Mouse (Mus musculus): ENCODE data around the gene Spag4. TPM values are rescaled to one million over a fixed set of nuclear protein-coding genes. Genes with fewer than 3 reads are reported as not detected.

Spag4 gene
- polyA plus RNA-seq, 1 experiment from 2014 or later, result 3.9 TPM

DNA sequence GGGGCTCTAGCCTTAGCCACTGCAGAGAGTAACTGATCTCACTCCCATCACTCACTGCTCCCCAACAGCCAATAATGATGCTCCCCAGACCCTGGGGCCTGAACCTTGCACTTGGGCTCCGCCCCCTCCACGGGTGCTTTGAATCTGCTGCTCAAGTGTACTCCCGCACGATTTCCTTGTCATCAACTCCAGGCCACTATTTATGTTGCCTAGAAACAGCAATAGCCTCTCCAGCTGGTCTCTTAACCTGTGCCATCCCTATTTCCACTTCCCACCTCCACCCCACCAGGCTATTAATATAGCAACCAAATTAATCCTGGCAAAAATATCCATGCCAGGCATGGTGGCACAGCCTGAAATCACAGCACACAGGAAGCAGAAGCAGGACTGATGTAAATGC, 14.7 kb downstream of the Spag4 start:
- Histone ChIP-seq H3K36me3 (ENCODE audit: control insufficient read depth, insufficient read depth, low read length) (peaks cover 17% of the 10 kb centered on the region), H3K9ac (ENCODE audit: low read length) (no peak overlapping the region), H3K9me3 (ENCODE audit: control insufficient read depth, low read length) (no peaks in the 10 kb centered on the region), H3K27me3 (ENCODE audit: control insufficient read depth, insufficient read depth, low read length) (no peaks in the 10 kb centered on the region), H3K4me1 (ENCODE audit: control insufficient read depth, insufficient read depth, low read length) (no peaks in the 10 kb centered on the region; the same call in 1 of the 2 replicates), H3K4me2 (ENCODE audit: low read depth, severe bottlenecking) (no peak overlapping the region), H3K4me3 (ENCODE audit: low read depth, low read length) (no peak overlapping the region), H3K27ac (replicated peaks; ENCODE audit: low read depth, low read length) (no peak overlapping the region)
- ATAC-seq (ENCODE audit: insufficient number of reproducible peaks, low FRiP score, low TSS enrichment, low read depth) (no peak), DNase-seq (ENCODE audit: low spot score) (no peak)
- WGBS, result 55% methylated on average over 4 of the region's 4 CpGs

DNA sequence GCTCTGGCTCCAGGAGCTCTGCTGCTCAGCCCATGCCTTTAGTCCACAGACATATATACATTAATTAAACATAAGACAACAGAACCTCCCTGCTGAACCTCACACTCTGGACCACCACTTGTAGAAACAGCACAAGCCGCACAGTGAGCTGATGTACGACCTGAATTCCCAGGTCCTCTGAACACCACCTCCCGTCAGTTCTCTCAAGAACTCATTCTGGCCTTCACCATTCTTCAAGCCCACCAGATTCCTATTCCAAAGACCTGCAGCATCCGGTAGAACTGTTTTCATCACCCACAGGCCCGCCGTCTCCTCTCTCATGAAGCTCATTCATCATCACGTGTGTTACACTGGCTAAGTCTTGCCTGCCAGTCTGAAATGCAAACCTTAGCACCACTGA, 15.4 kb downstream of the Spag4 start:
- DNase-seq (ENCODE audit: low spot score) (no peak), ATAC-seq (ENCODE audit: insufficient number of reproducible peaks, low FRiP score, low TSS enrichment, low read depth) (no peak)
- Histone ChIP-seq H3K4me2 (ENCODE audit: low read depth, severe bottlenecking) (no peak overlapping the region), H3K27me3 (ENCODE audit: control insufficient read depth, insufficient read depth, low read length) (no peaks in the 10 kb centered on the region), H3K9ac (ENCODE audit: low read length) (no peak overlapping the region), H3K36me3 (ENCODE audit: control insufficient read depth, insufficient read depth, low read length) (peaks cover 15% of the 10 kb centered on the region), H3K4me1 (ENCODE audit: control insufficient read depth, insufficient read depth, low read length) (no peaks in the 10 kb centered on the region; the same call in 1 of the 2 replicates), H3K27ac (replicated peaks; ENCODE audit: low read depth, low read length) (no peak overlapping the region), H3K4me3 (ENCODE audit: low read depth, low read length) (no peak overlapping the region), H3K9me3 (ENCODE audit: control insufficient read depth, low read length) (no peaks in the 10 kb centered on the region)
- WGBS, result 90% methylated on average over 7 of the region's 7 CpGs

- H3K36me3 ChIP-seq (ENCODE audit: control insufficient read depth, insufficient read depth, low read length), result no peaks in the 10 kb centered on the region; the same call in 1 of the 2 replicates
- WGBS, result 94% methylated on average over 3 of the region's 3 CpGs
- no peak for ATAC-seq (ENCODE audit: insufficient number of reproducible peaks, low FRiP score, low TSS enrichment, low read depth)
- H3K4me3 ChIP-seq (ENCODE audit: low read depth, low read length), result no peak overlapping the region
- no peaks in the 10 kb centered on the region for H3K27me3 ChIP-seq (ENCODE audit: control insufficient read depth, insufficient read depth, low read length)
- H3K9ac ChIP-seq (ENCODE audit: low read length), result no peak overlapping the region
- H3K27ac ChIP-seq (replicated peaks; ENCODE audit: low read depth, low read length), result no peak overlapping the region
- no peak overlapping the region for H3K4me2 ChIP-seq (ENCODE audit: low read depth, severe bottlenecking)
- H3K4me1 ChIP-seq (ENCODE audit: control insufficient read depth, insufficient read depth, low read length), result no peaks in the 10 kb centered on the region; the same call in 1 of the 2 replicates
- no peak for DNase-seq (ENCODE audit: low spot score)
- H3K9me3 ChIP-seq (ENCODE audit: control insufficient read depth, low read length), result no peaks in the 10 kb centered on the region
These were observed 19.6 kb downstream of the Spag4 start for GRCm38 (mm10) chr2:156084541-156084940.

DNA sequence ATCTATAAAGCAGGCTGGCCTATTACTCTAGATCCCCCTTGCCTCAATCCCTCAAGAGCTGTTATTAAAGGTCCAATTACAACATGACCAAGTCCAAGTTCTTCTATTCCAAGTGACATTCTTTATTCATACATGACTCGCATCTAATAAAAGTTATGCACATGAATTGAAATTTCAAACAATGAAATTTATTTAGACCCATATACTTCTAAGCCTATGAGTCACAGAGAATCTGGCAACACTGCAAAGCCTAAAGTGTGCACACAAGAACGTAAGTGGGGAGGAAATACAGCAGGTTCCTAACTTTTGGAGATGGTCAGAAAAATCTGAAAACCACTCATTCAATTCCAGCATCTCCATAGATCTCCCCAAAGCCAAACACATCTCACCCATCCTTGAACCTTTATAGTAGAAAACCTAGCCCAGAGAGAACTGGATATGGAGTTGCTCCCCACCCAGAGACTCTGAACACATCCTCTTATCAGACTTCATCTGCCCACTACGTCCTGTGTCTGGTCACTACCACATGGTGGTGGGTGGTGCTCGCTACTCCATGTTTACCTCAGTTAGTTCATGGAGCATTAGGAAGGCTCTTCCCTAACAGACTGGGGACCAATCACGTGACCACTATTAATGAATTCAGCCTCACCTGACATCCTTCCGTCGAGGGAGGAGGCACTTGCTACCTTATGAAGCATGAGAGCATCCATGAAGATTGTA, 22.6 kb downstream of the Spag4 start:
- ATAC-seq (ENCODE audit: insufficient number of reproducible peaks, low FRiP score, low TSS enrichment, low read depth), result no peak
- H3K27me3 ChIP-seq (ENCODE audit: control insufficient read depth, insufficient read depth, low read length), result no peaks in the 10 kb centered on the region
- DNase-seq (ENCODE audit: low spot score), result no peak
- H3K9ac ChIP-seq (ENCODE audit: low read length), result no peak overlapping the region
- H3K4me2 ChIP-seq (ENCODE audit: low read depth, severe bottlenecking), result no peak overlapping the region
- H3K9me3 ChIP-seq (ENCODE audit: control insufficient read depth, low read length), result no peaks in the 10 kb centered on the region
- 90% methylated on average over 7 of the region's 7 CpGs for WGBS
- H3K4me3 ChIP-seq (ENCODE audit: low read depth, low read length), result no peak overlapping the region
- H3K36me3 ChIP-seq (ENCODE audit: control insufficient read depth, insufficient read depth, low read length), result no peaks in the 10 kb centered on the region
- no peak overlapping the region for H3K27ac ChIP-seq (replicated peaks; ENCODE audit: low read depth, low read length)
- no peaks in the 10 kb centered on the region for H3K4me1 ChIP-seq (ENCODE audit: control insufficient read depth, insufficient read depth, low read length)

DNA sequence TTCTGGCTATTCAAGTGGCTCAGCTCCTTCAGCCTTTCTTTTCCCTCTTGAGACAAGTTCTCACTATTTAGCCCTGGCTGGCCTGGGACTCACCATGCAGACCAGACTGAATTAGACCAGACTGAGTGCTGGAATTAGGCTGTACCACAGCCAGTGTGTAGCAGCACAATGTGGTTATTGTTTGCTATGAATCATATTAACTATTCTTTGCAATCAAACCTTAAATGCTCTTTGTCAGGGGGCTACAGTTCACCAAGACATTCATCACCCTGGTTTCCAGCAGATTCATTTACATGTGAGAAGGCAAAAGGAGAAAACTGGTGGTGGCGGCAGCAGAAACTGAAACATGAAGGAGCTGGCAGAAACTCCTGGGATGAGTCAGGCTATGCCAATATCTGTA, 24.8 kb downstream of the Spag4 start:
- no peak for DNase-seq (ENCODE audit: low spot score)
- Histone ChIP-seq H3K9me3 (ENCODE audit: control insufficient read depth, low read length) (no peaks in the 10 kb centered on the region), H3K4me2 (ENCODE audit: low read depth, severe bottlenecking) (no peak overlapping the region), H3K36me3 (ENCODE audit: control insufficient read depth, insufficient read depth, low read length) (no peaks in the 10 kb centered on the region; the same call in 1 of the 2 replicates), H3K4me3 (ENCODE audit: low read depth, low read length) (no peak overlapping the region), H3K27ac (replicated peaks; ENCODE audit: low read depth, low read length) (no peak overlapping the region), H3K27me3 (ENCODE audit: control insufficient read depth, insufficient read depth, low read length) (no peaks in the 10 kb centered on the region), H3K4me1 (ENCODE audit: control insufficient read depth, insufficient read depth, low read length) (no peaks in the 10 kb centered on the region), H3K9ac (ENCODE audit: low read length) (no peak overlapping the region)
- 97% methylated on average over 1 of the region's 1 CpGs for WGBS
- ATAC-seq (ENCODE audit: insufficient number of reproducible peaks, low FRiP score, low TSS enrichment, low read depth), result no peak

DNA sequence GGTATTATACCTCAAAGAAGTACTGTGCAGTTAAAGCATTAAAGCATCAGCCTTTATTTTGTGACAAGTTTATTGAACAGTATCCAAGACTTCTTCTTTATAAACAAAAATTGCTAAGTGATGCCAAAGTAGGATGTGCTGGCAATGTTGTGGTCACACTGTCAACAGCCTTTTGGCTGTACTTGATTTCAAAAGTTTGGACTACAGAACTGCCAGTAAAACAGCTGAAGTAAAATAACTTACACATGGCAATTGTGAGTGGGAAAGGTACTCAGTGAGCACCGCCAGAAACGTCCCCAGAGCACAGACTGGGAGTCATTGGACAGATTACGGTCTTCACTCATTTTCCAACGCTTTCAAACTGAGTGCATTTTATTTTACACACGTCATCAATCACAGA, 27.0 kb downstream of the Spag4 start:
- Histone ChIP-seq H3K4me1 (ENCODE audit: control insufficient read depth, insufficient read depth, low read length) (no peaks in the 10 kb centered on the region), H3K36me3 (ENCODE audit: control insufficient read depth, insufficient read depth, low read length) (peaks cover 8% of the 10 kb centered on the region; the same call in 1 of the 2 replicates)

DNA sequence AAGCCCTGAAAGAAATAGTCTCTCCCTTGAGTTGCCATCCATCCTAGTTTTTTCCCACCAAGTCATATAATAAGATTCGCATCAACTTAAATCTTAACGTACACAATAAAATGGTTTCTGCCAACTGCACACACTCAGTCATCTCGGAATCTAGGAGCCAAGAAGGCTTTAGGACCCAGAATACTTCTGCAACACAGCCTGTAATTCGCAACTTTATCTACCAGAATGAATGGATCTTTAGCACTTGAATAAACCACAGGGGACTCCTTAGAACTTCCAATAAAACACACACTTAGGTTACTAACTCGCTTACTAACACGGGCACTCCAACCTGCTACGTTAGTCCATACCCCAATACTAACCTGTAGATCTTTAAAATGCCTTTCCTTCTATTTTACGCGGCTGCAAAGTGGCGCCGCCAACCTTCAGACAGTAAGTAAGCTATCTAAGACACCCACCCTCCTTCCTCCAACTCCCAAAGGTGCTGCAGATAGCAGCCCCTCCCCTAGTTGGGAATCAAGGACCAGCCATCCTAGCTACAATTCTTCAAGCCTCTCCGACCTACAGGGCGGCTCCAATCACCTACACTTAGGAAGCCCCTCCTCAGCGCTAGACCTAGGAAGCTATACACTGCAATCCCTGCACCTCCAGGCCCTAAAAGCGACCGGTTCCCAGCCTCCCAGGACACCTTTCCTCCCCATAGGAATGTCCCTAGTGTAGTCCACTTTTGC, 45.8 kb downstream of the Spag4 start:
- peak overlapping the region; percentile 91 for H3K4me3 ChIP-seq (ENCODE audit: low read depth, low read length)
- H3K9me3 ChIP-seq (ENCODE audit: control insufficient read depth, low read length), result no peaks in the 10 kb centered on the region
- peak overlapping the region; percentile 84; the same call in 1 of the 2 replicates for H3K27ac ChIP-seq (replicated peaks; ENCODE audit: low read depth, low read length)
- H3K36me3 ChIP-seq (ENCODE audit: control insufficient read depth, insufficient read depth, low read length), result no peaks in the 10 kb centered on the region; the same call in 1 of the 2 replicates
- WGBS, result under 1% methylated on average over 16 of the region's 16 CpGs
- H3K27me3 ChIP-seq (ENCODE audit: control insufficient read depth, insufficient read depth, low read length), result no peaks in the 10 kb centered on the region
- ATAC-seq (ENCODE audit: insufficient number of reproducible peaks, low FRiP score, low TSS enrichment, low read depth), result peak; percentile 62
- no peaks in the 10 kb centered on the region for H3K4me1 ChIP-seq (ENCODE audit: control insufficient read depth, insufficient read depth, low read length)
- H3K4me2 ChIP-seq (ENCODE audit: low read depth, severe bottlenecking), result peak overlapping the region; percentile 70
- DNase-seq (ENCODE audit: low spot score), result peak; percentile 62
- peak overlapping the region; percentile 94 for H3K9ac ChIP-seq (ENCODE audit: low read length)

More for the DNA sequence above, 27.0 kb downstream of the Spag4 start:
- 85% methylated on average over 5 of the region's 5 CpGs for WGBS
- Histone ChIP-seq H3K27ac (replicated peaks; ENCODE audit: low read depth, low read length) (no peak overlapping the region), H3K9ac (ENCODE audit: low read length) (no peak overlapping the region), H3K9me3 (ENCODE audit: control insufficient read depth, low read length) (no peaks in the 10 kb centered on the region), H3K27me3 (ENCODE audit: control insufficient read depth, insufficient read depth, low read length) (no peaks in the 10 kb centered on the region), H3K4me2 (ENCODE audit: low read depth, severe bottlenecking) (no peak overlapping the region), H3K4me3 (ENCODE audit: low read depth, low read length) (no peak overlapping the region)
- ATAC-seq (ENCODE audit: insufficient number of reproducible peaks, low FRiP score, low TSS enrichment, low read depth) (no peak), DNase-seq (ENCODE audit: low spot score) (no peak)

DNA sequence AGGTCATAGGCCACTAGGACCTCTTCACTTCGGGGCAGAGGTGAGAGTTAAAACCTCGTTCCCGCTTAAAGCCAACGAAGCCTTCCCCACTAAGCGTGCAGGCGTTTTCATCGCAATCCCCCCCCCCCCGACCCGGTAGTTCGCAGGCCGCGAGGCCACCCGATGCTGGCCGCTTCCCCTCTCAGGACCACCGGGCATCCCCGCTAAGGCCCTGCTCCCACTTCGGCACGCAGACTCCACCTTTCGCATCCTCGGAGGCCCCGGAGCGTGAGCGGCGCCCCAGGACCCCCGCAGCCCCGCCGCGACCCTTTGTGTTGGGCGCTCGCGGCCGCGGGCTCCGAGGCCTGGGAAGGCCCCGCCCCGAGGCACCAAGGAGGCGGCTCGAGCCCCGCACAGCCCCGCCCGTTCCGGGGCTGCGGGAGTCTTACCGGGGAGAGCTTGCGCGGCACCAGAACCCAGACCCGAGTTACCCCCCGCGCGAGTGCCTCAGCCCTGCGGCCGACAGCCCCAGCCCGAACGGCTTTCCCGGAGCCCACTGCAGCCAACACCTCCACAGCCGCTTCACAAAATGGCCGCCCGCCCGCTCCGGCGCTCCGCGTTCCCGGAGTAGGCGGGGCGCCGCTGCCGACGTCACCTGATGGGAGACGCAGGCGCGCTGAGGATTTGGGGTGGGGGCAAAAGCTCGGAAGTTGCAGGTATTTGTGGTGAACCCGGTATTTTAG, 46.5 kb downstream of the Spag4 start, which contains the start of the genes Cpne1 and Rbm12:
Cpne1 (minus strand) TSS at position 608 of the 722 bp plus-strand sequence.
Rbm12 (minus strand) TSS at position 621 of the 722 bp plus-strand sequence.
- Histone ChIP-seq H3K27ac (replicated peaks; ENCODE audit: low read depth, low read length) (peak within 1 kb of the TSS; percentile 84), H3K9me3 (ENCODE audit: control insufficient read depth, low read length) (no peaks in the 10 kb centered on the region), H3K9ac (ENCODE audit: low read length) (peak within 1 kb of the TSS; percentile 94), H3K36me3 (ENCODE audit: control insufficient read depth, insufficient read depth, low read length) (no peaks in the 10 kb centered on the region; the same call in 1 of the 2 replicates), H3K27me3 (ENCODE audit: control insufficient read depth, insufficient read depth, low read length) (no peaks in the 10 kb centered on the region), H3K4me3 (ENCODE audit: low read depth, low read length) (peak within 1 kb of the TSS; percentile 91), H3K4me1 (ENCODE audit: control insufficient read depth, insufficient read depth, low read length) (no peaks in the 10 kb centered on the region), H3K4me2 (ENCODE audit: low read depth, severe bottlenecking) (peak within 1 kb of the TSS; percentile 70)
- DNase-seq (ENCODE audit: low spot score) (peak; percentile 97), ATAC-seq (ENCODE audit: insufficient number of reproducible peaks, low FRiP score, low TSS enrichment, low read depth) (peak; percentile 86)
- under 1% methylated on average over 74 of the region's 74 CpGs for WGBS
